Mouse (Mus musculus) lung, postnatal 0 days (tissue): Measurements from ENCODE around the gene Boc.

Source experiments
- CTCF ChIP-seq: IDR thresholded peaks from 2 replicates; pipeline ENCODE4 v1.5.1; 2016; ENCODE audit warnings: antibody characterized with exemption, mild to moderate bottlenecking
- EP300 ChIP-seq: IDR thresholded peaks from 2 replicates; pipeline ENCODE4 v1.6.1; 2016; ENCODE audit warnings: antibody characterized with exemption, mild to moderate bottlenecking, control low read depth

DNA sequence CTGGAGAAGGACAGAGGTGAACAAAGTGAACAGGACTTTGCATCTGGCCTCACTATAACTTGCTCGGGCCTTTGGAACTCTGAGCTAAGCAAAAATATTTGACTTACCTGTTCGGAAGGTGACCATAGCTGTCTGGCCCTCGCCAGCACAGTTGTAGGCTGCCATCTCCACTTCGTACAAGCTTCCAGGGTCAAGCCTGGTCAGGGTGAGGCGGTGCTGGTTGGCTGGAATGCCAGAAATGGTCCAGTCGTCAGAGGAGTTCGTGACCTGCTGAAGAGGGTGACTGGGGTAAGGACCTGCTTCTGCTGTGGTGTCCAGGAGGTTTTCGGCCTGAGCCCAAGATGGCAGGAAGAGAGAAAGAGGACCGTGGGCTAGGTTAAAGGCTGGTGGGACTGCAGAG, 66.0 kb downstream of the Boc start:
- TF ChIP-seq CTCF, result no peak
- no peak for TF ChIP-seq EP300
